Mouse (Mus musculus): Measurements from ENCODE around the gene Golt1a.

DNA sequence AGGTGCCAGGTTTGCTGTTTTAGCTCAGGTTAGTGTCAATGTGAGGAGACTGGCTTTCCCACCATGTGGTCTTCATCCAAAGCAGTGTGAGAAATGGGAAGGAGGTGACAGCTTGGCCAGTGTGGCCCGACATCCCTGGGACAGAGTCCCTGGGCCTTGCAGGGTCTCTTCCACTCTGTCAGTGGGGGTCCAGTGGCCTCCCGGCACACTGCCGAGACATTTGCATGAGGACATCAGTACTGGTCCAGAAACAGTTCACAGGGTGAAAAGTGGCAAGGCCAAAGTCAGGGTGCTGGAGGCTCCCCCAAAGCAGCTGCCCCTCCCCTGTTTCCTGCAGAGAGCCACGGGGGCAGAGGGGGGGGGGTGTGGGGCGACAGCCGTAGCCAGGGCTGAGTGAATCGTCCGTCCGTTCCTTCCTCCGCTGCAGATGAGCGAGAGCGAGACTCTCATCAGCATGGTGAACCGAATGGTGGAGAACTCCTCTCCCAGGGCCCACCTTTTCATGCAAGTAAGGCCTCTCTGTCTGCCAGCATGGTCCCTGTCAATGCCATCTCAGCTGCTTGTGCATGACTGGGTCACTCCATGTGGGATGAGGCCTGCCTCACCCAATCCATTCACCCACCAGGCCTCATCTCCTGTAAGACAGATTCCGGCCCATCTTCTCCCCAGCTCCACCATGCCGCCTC is 30.5 kb upstream of the Golt1a start:
- no peak for TF ChIP-seq CTCF (IDR thresholded peaks at IDR 0.05; ENCODE audit: low read depth)
- no peak for TF ChIP-seq EP300 (optimal IDR thresholded peaks at IDR 0.05)
